Mouse (Mus musculus): ENCODE data around the gene Alg3.

Gene Alg3

GRCm38 (mm10) chr16:20604705-20605104, 6.8 kb downstream of the Alg3 start:
- DNase-seq (ENCODE audit: low read depth): no peak

GRCm38 (mm10) chr16:20600511-20600910, 11.0 kb downstream of the Alg3 start:
- DNase-seq (ENCODE audit: low read depth): no peak

- DNase-seq (ENCODE audit: low read depth): no peak
Measured at GRCm38 (mm10) chr16:20596687-20597441, 14.7 kb downstream of the Alg3 start.

GRCm38 (mm10) chr16:20595737-20596136, 15.8 kb downstream of the Alg3 start:
- DNase-seq (ENCODE audit: low read depth): no peak

- no peak for DNase-seq (ENCODE audit: low read depth)
Measured at GRCm38 (mm10) chr16:20595060-20595673, 16.4 kb downstream of the Alg3 start.

- DNase-seq (ENCODE audit: low read depth): no peak
Measured at GRCm38 (mm10) chr16:20591076-20591705, 20.3 kb downstream of the Alg3 start.

- no peak for DNase-seq (ENCODE audit: low read depth)
Measured at GRCm38 (mm10) chr16:20590680-20591038, 20.9 kb downstream of the Alg3 start.

- no peak for DNase-seq (ENCODE audit: low read depth)
Measured at GRCm38 (mm10) chr16:20589939-20590679, 21.4 kb downstream of the Alg3 start.

GRCm38 (mm10) chr16:20589366-20589938, 22.1 kb downstream of the Alg3 start, which contains the start of gene Vwa5b2:
Gene Vwa5b2, plus strand, starts transcription at chr16:20589471.
- no peak for DNase-seq (ENCODE audit: low read depth)

GRCm38 (mm10) chr16:20565075-20565474, 46.5 kb downstream of the Alg3 start:
- no peak for DNase-seq (ENCODE audit: low read depth)

GRCm38 (mm10) chr16:20557381-20557780, 54.2 kb downstream of the Alg3 start:
- DNase-seq (ENCODE audit: low read depth): no peak
